Comparison of ENCODE assay signal across 9 mouse cellular contexts in the genomic region with DNA sequence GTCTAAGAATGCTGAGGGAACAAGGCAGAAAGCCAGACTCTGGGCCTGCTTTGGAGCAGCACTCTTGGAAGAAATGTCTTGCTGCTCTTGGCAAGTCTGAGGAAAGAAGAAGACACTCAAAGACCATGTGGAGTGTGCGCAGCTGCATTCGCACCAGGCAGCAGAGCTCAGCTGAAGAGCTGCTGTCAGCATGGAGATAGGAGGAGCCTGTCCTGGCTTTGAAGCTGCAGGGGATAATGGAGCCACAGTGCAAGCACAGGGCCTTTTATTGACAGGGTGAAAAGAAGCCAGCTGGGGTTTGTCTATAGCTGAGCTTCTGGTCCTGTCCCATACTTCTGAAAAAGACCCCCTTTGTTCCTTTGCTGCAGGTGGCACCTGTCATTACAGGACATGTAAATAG.
A peak's percentile ranks its signal among the peaks of the same experiment; 100 is the strongest.
DNase-seq lines count a peak whose midpoint lies in the region; ATAC-seq and TF ChIP-seq lines count a peak whose summit lies in the region.
"Had no signal": no experiment of that assay in that cellular context is flagged by ENCODE, and none has a peak within 500 bp of the region (broad histone marks: within the 10 kb centered on the region; RNA-seq: fewer than 3 reads in every experiment).

No protein-coding gene starts in this region.

- ATAC-seq in stomach, embryonic 14.5 days (ENCODE audit: insufficient number of reproducible peaks, insufficient read depth, low FRiP score, low read depth), result peak; percentile 74; the same call in 1 of the 2 replicates
- no peak for ATAC-seq in stomach, postnatal 0 days (ENCODE audit: low FRiP score, low TSS enrichment)
- no peak for ATAC-seq in liver, embryonic 11.5 days (replicated peaks; ENCODE audit: low FRiP score)

- intact Hi-C loops in gastrocnemius, postnatal 14 days (cut with DNase I; ENCODE audit: low total_unique reads), result no loop called here

- TF ChIP-seq EP300 in stomach, postnatal 0 days (optimal IDR thresholded peaks at IDR 0.05), result no peak

- no peak overlapping the region for H3K4me2 ChIP-seq in stomach, embryonic 14.5 days (replicated peaks; ENCODE audit: low read depth, low read length)
- H3K4me2 ChIP-seq in stomach, postnatal 0 days (replicated peaks; ENCODE audit: low read depth), result no peak overlapping the region
- no peak overlapping the region for H3K4me2 ChIP-seq in liver, embryonic 11.5 days

- no peak overlapping the region for H3K4me3 ChIP-seq in stomach, embryonic 14.5 days (ENCODE audit: low read depth, low read length)
- no peak overlapping the region for H3K4me3 ChIP-seq in stomach, postnatal 0 days (ENCODE audit: low read depth, low read length)
- no peak overlapping the region for H3K4me3 ChIP-seq in liver, embryonic 11.5 days (ENCODE audit: low read depth, low read length)
- H3K4me3 ChIP-seq: left cerebral cortex, adult 2 months had no signal

- no peak overlapping the region for H3K9ac ChIP-seq in stomach, embryonic 14.5 days (replicated peaks; ENCODE audit: low read depth, low read length)
- no peak overlapping the region for H3K9ac ChIP-seq in stomach, postnatal 0 days (ENCODE audit: low read length)
- no peak overlapping the region for H3K9ac ChIP-seq in liver, embryonic 11.5 days (ENCODE audit: low read depth, low read length)

- peak; percentile 11 for DNase-seq in gastrocnemius, postnatal 14 days
- DNase-seq in gastrocnemius, postnatal 4 days (ENCODE audit: low spot score in 2 of 2), result no peak
- DNase-seq in stomach, postnatal 0 days (ENCODE audit: low spot score), result no peak
- peak; percentile 45 for DNase-seq in mesoderm, embryonic 11.5 days (ENCODE audit: low read depth, low spot score)
- DNase-seq in adrenal gland, postnatal 14 days, result no peak
- DNase-seq in liver, result no peak
- DNase-seq in liver, embryonic 11.5 days (ENCODE audit: low spot score), result no peak

- H3K36me3 ChIP-seq in stomach, embryonic 14.5 days (ENCODE audit: control insufficient read depth, insufficient read depth, low read length), result no peaks in the 10 kb centered on the region
- H3K36me3 ChIP-seq in stomach, postnatal 0 days (ENCODE audit: control insufficient read depth, insufficient read depth, low read length), result no peaks in the 10 kb centered on the region
- H3K36me3 ChIP-seq in liver, embryonic 11.5 days (ENCODE audit: control insufficient read depth, insufficient read depth, low read length), result no peaks in the 10 kb centered on the region

- WGBS in stomach, embryonic 14.5 days, result 14% methylated on average over 2 of the region's 2 CpGs
- WGBS in stomach, postnatal 0 days, result 33% methylated on average over 2 of the region's 2 CpGs
- WGBS in liver, embryonic 11.5 days, result 49% methylated on average over 2 of the region's 2 CpGs

- H3K27me3 ChIP-seq in stomach, embryonic 14.5 days (ENCODE audit: control insufficient read depth, insufficient read depth, low read length), result no peaks in the 10 kb centered on the region
- no peaks in the 10 kb centered on the region for H3K27me3 ChIP-seq in stomach, postnatal 0 days (ENCODE audit: control insufficient read depth, insufficient read depth, low read length)
- H3K27me3 ChIP-seq in liver, embryonic 11.5 days (replicated peaks; ENCODE audit: control insufficient read depth, insufficient read depth, low read length), result no peaks in the 10 kb centered on the region

- TF ChIP-seq CTCF in stomach, postnatal 0 days (IDR thresholded peaks at IDR 0.05; ENCODE audit: low read depth), result no peak

- H3K9me3 ChIP-seq in stomach, embryonic 14.5 days (ENCODE audit: control insufficient read depth, low read depth, low read length), result no peaks in the 10 kb centered on the region
- H3K9me3 ChIP-seq in stomach, postnatal 0 days (ENCODE audit: control insufficient read depth, low read length), result no peaks in the 10 kb centered on the region
- H3K9me3 ChIP-seq in liver, embryonic 11.5 days (ENCODE audit: control insufficient read depth, low read length), result no peaks in the 10 kb centered on the region

- no peaks in the 10 kb centered on the region for H3K4me1 ChIP-seq in stomach, embryonic 14.5 days (ENCODE audit: control insufficient read depth, insufficient read depth, low read length)
- H3K4me1 ChIP-seq in stomach, postnatal 0 days (replicated peaks; ENCODE audit: control insufficient read depth, insufficient read depth), result no peaks in the 10 kb centered on the region
- H3K4me1 ChIP-seq in liver, embryonic 11.5 days (replicated peaks; ENCODE audit: control insufficient read depth, insufficient read depth, low read length), result no peaks in the 10 kb centered on the region

- no peak overlapping the region; the same call in 1 of the 2 replicates for H3K27ac ChIP-seq in stomach, embryonic 14.5 days (ENCODE audit: low read length)
- H3K27ac ChIP-seq in stomach, postnatal 0 days (replicated peaks), result no peak overlapping the region
- no peak overlapping the region for H3K27ac ChIP-seq in liver, embryonic 11.5 days (ENCODE audit: low read depth, low read length)
- H3K27ac ChIP-seq: left cerebral cortex, adult 2 months had no signal

Comparison
In these comparisons a context has a peak if more than half of its experiments do, and no peak if none do; other contexts are left out.
1. DNase-seq: peak in gastrocnemius, postnatal 14 days (single experiment) and mesoderm, embryonic 11.5 days (single experiment); none in gastrocnemius, postnatal 4 days (0 of 2), stomach, postnatal 0 days (single experiment), adrenal gland, postnatal 14 days (single experiment), liver (single experiment) and liver, embryonic 11.5 days (single experiment).